Mouse (Mus musculus) ES-Bruce4 (cell line): Measurements from ENCODE around the gene Sez6l. TPM values are rescaled to one million over a fixed set of nuclear protein-coding genes. Genes with fewer than 3 reads are reported as not detected.

Source experiments
- H3K27ac ChIP-seq: 2 replicates; pipeline ENCODE4 v1.5.1; 2012; ENCODE audit warnings: low read length, inconsistent platforms; ENCODE audit not compliant: insufficient read depth
- H3K27me3 ChIP-seq: 2 replicates; pipeline ENCODE4 v1.6.1; 2012; ENCODE audit warnings: mild to moderate bottlenecking, low read length, inconsistent platforms; ENCODE audit not compliant: control insufficient read depth, poor library complexity, insufficient read depth, severe bottlenecking
- H3K36me3 ChIP-seq: 2 replicates; pipeline ENCODE4 v1.6.1; 2012; ENCODE audit warnings: inconsistent platforms, mild to moderate bottlenecking, low read length, moderate library complexity; ENCODE audit not compliant: control insufficient read depth, poor library complexity, insufficient read depth, severe bottlenecking
- H3K4me1 ChIP-seq: one replicate; pipeline ENCODE4 v1.8.1; 2011; ENCODE audit warnings: low read length; ENCODE audit not compliant: control insufficient read depth, insufficient read depth
- H3K4me3 ChIP-seq: 2 replicates; pipeline ENCODE4 v1.5.1; 2011; ENCODE audit warnings: low read depth, mild to moderate bottlenecking, low read length
- H3K9ac ChIP-seq: 2 replicates; pipeline ENCODE4 v1.6.1; 2012; ENCODE audit warnings: low read depth, mild to moderate bottlenecking, inconsistent platforms; ENCODE audit not compliant: poor library complexity, severe bottlenecking
- H3K9me3 ChIP-seq: replicated peaks from 2 replicates; pipeline ENCODE4 v1.6.1; 2012; ENCODE audit warnings: mild to moderate bottlenecking, low read length, inconsistent platforms; ENCODE audit not compliant: control insufficient read depth, poor library complexity, insufficient read depth, severe bottlenecking
- CTCF ChIP-seq: IDR thresholded peaks from one replicate; pipeline ENCODE4 v1.8.1; 2011; ENCODE audit warnings: low read depth, low read length
- EP300 ChIP-seq: IDR thresholded peaks from 2 replicates; pipeline ENCODE4 v1.6.1; 2011; ENCODE audit warnings: low read depth, low read length; ENCODE audit not compliant: insufficient read depth
- POLR2A ChIP-seq: IDR thresholded peaks from one replicate; pipeline ENCODE4 v1.8.1; 2011; ENCODE audit warnings: low read length; ENCODE audit not compliant: insufficient read depth
- polyA plus RNA-seq: library from polyadenylated mRNA; stranded (reverse); fragments of >200 nt; gene quantifications from 2 replicates; pipeline ENCODE4 v1.2.4, GENCODE M21; 2011; ENCODE audit warnings: low read depth; ENCODE audit not compliant: missing spikeins, insufficient read depth, insufficient read length

The Sez6l gene
- polyA plus RNA-seq, 1 experiment, result 0.16 TPM

- Histone ChIP-seq H3K4me3 (no peak overlapping the region), H3K4me1 (peaks cover 2% of the 10 kb centered on the region), H3K27ac (no peak overlapping the region)
Observed at GRCm38 (mm10) chr5:112551975-112552728, 24.8 kb downstream of the Sez6l start.

GRCm38 (mm10) chr5:112548846-112549620, 28.0 kb downstream of the Sez6l start:
- Histone ChIP-seq H3K9ac (no peak overlapping the region), H3K9me3 (no peaks in the 10 kb centered on the region), H3K4me3 (no peak overlapping the region), H3K27me3 (no peaks in the 10 kb centered on the region), H3K36me3 (no peaks in the 10 kb centered on the region), H3K4me1 (no peaks in the 10 kb centered on the region), H3K27ac (no peak overlapping the region)
- TF ChIP-seq EP300 (no peak), CTCF (no peak), POLR2A (no peak)

More at GRCm38 (mm10) chr5:112551975-112552728, 24.8 kb downstream of the Sez6l start:
- no peak for TF ChIP-seq POLR2A
- no peak for TF ChIP-seq CTCF
- TF ChIP-seq EP300, result no peak
- Histone ChIP-seq H3K9me3 (no peaks in the 10 kb centered on the region), H3K9ac (no peak overlapping the region), H3K27me3 (no peaks in the 10 kb centered on the region), H3K36me3 (no peaks in the 10 kb centered on the region)

- Histone ChIP-seq H3K4me1 (no peaks in the 10 kb centered on the region), H3K27ac (no peak overlapping the region), H3K36me3 (no peaks in the 10 kb centered on the region), H3K9ac (no peak overlapping the region), H3K27me3 (no peaks in the 10 kb centered on the region; the same call in 1 of the 2 replicates), H3K9me3 (no peaks in the 10 kb centered on the region), H3K4me3 (no peak overlapping the region)
- TF ChIP-seq CTCF (no peak), EP300 (no peak), POLR2A (no peak)
Observed at GRCm38 (mm10) chr5:112546771-112547170, 30.2 kb downstream of the Sez6l start.

DNA sequence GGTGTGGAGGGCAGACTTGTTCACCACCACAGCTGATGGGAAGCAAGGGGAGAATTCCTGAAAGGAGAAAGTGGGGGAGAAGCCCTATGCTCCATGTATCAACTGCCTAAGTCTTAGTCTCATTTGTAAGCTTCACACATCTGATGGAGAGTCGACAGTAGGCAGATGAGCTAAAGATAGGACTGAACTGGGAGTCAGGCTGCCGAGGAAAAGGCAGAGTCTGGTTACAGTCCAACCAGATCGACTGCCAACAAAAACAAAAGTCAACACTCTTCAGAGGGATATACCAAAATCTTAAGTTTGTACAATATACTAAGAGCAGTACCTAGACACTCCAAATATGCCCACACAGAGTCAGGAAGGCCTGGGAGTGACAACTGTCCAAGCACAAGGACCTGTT, 38.7 kb downstream of the Sez6l start:
- H3K27ac ChIP-seq, result no peak overlapping the region
- H3K36me3 ChIP-seq, result no peaks in the 10 kb centered on the region
- TF ChIP-seq POLR2A (no peak), EP300 (no peak), CTCF (no peak)
- no peaks in the 10 kb centered on the region for H3K27me3 ChIP-seq
- H3K4me3 ChIP-seq, result no peak overlapping the region
- no peak overlapping the region for H3K9ac ChIP-seq
- H3K4me1 ChIP-seq, result no peaks in the 10 kb centered on the region
- no peaks in the 10 kb centered on the region for H3K9me3 ChIP-seq

DNA sequence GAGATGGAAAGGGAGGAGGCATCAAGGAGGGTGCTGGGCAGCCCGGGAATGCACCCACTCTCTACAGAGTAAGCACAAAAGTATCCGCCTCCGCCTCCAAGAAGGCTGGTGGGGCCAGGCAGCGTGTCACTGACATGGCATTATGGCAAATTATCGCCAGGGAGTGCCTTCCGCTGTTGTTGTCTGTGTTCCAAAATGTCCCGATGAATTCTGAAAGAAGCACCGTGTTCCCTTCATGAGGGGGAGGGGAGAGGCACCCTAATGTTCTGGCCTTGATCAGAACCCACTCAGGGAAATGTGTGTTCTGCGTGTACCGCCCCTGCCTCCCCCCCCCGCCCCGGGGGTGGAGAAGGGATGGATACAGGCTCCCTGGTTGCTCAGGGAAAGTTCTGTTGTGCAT, 41.1 kb downstream of the Sez6l start:
- H3K27me3 ChIP-seq, result no peaks in the 10 kb centered on the region
- H3K27ac ChIP-seq, result no peak overlapping the region
- H3K36me3 ChIP-seq, result no peaks in the 10 kb centered on the region
- no peaks in the 10 kb centered on the region; the same call in 1 of the 2 replicates for H3K9me3 ChIP-seq
- no peaks in the 10 kb centered on the region for H3K4me1 ChIP-seq
- TF ChIP-seq CTCF, result no peak
- no peak for TF ChIP-seq EP300
- no peak for TF ChIP-seq POLR2A
- H3K4me3 ChIP-seq, result no peak overlapping the region
- no peak overlapping the region for H3K9ac ChIP-seq

- H3K4me1 ChIP-seq, result no peaks in the 10 kb centered on the region
- no peak overlapping the region for H3K4me3 ChIP-seq
- H3K9me3 ChIP-seq, result no peaks in the 10 kb centered on the region; the same call in 1 of the 2 replicates
- H3K9ac ChIP-seq, result no peak overlapping the region
- TF ChIP-seq CTCF (no peak), EP300 (no peak), POLR2A (no peak)
- H3K27ac ChIP-seq, result no peak overlapping the region
- no peaks in the 10 kb centered on the region for H3K27me3 ChIP-seq
- no peaks in the 10 kb centered on the region for H3K36me3 ChIP-seq
Observed at GRCm38 (mm10) chr5:112534146-112534545, 42.8 kb downstream of the Sez6l start.
